Mouse (Mus musculus): ENCODE data around the gene Tada1.

Gene Tada1

DNA sequence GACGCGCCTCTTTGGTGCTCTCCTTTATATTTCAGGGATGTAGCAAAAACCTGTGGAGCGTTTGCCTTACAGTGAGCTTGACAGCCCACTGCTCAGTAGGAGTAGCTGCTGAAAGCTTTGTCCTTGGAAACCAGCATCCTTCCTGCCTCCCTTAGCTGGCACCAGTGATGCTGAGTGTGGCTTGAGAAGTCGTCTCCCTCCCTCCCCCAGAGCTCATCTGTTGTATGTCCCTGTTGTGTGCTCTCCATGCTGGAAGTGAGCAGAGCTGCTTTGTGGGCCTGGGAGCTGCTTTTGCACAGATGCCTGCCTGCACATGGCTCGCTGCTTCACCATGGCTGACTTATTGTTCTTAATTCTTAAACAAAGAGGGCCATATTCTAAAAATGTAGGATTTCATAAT lies 6.5 kb downstream of the Tada1 start:
- DNase-seq (ENCODE audit: low spot score), result no peak

DNA sequence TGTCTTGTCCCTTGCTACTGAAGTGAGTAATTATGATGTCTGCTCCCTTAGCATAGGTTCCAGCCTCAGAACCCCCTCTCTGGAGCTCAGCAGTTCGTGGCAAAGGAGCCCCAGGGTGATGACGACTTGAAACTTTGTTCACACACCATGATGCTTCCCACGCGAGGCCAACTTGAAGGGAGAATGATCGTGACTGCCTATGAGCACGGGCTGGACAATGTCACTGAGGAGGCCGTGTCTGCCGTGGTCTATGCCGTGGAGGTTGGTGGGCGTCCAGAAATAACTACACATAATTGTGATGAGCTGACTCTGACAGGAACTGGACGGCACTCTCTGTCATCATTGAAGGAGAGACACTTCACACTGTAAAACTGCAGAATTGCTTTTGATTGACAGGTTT lies 9.6 kb downstream of the Tada1 start:
- DNase-seq (ENCODE audit: low spot score), result no peak

DNA sequence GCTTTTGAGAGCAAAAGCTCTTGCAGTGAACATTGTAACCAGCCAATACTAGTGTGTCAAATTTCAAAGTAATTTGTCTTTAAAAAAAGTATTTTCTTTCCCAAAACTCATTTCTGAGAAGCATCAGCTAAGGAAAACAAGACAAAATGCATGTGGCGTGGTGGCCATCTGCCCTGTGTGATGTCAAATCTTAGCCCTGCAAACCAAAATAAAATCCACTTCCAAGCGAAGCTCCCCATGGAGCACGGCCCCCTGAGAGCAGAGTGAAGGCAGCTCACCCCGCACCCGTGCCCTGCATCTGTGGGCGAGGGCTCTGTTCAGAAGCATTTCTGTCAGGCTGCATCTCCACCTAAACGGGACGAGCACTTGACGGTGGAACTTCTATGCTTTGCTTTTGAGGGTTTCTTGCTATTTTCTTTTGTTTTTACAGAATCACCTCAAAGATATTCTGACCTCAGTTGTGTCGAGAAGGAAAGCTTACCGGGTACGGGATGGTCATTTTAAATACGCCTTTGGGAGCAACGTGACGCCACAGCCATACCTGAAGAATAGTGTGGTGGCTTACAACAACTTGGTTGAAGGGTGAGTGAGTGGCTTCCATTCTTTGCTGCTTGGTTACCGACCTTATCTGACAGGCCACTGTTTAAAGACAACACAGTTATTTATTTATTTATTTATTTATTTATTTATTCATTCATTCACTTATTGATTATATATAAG lies 10.7 kb downstream of the Tada1 start:
- no peak for DNase-seq (ENCODE audit: low spot score)

DNA sequence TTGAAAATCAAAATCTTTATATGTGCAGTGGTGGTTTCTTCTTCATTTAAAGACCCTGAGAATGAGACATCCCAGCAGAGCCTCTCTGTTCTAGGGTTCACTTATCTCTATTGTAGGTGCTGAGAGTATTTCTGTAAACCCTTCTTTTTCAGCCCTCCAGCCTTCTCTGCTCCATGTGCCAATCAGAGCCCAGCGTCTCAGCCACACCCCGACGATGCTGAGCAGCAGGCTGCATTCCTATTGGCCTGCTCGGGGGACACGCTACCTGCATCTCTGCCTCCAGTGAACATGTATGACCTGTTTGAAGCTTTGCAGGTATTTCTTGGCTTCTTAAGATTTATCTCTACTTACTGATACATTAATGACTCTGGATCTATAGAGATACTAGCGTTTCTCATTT lies 12.8 kb downstream of the Tada1 start:
- DNase-seq (ENCODE audit: low spot score), result no peak

DNA sequence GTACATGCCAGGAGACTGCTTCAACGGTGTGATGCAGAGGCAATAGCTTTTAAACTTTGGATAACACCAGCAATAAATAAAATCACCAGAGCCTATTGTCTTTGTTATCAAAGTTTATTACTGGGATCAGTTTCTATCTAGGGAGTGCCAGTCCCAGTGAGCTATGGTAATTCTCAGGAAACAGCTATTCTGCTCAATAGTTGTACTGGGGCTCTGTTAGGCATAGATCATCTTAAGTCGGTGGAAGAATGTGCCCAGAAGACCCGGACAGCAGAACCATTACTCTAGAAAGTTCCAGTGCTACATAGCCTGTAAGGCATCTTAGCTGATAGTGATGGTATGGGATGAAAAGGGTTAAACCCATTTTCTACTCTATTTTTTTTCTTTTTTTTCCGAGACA lies 15.9 kb downstream of the Tada1 start:
- no peak for DNase-seq (ENCODE audit: low spot score)

GRCm38 (mm10) chr1:166395661-166396060 lies 16.8 kb downstream of the Tada1 start:
- DNase-seq (ENCODE audit: low spot score), result no peak

GRCm38 (mm10) chr1:166396381-166396780 lies 17.5 kb downstream of the Tada1 start:
- no peak for DNase-seq (ENCODE audit: low spot score)

DNA sequence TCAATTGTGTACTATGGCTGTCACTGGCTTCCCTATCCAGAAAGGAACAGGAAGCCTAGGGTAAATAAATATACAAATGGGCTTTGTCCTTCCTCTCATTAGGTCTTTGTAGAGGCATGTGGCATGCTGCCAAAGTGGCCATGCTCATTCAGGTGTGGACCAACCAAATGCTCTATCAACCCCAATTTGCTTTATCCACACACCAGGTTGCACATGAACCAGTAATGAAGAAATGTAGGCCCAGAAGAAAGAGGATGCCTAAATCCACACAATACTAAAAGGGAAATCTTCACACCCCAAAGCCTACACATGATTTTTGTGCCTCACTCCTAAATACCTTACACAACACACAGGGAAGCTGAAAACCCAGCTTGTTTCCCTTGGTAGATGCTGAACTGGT lies 22.6 kb downstream of the Tada1 start:
- no peak for DNase-seq (ENCODE audit: low spot score)

DNA sequence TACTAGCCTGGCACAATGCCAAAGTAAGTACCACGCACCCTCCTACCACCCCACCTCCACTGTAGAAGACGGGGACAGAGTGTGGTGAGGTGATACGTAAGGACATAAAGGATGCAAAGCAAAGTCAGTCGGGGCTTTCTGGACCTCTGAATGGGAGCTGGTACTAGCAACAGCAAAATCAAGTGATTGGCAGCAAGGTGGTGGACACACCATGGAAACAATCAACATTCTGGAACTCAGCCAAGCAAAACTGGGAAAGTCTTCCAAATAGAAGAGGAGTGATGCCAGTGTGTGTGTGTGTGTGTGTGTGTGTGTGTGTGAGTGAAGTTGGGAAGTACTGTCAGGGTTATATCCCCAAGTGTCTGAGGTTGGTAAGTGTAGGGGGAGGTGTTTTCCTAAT lies 23.1 kb downstream of the Tada1 start:
- no peak for DNase-seq (ENCODE audit: low spot score)

DNA sequence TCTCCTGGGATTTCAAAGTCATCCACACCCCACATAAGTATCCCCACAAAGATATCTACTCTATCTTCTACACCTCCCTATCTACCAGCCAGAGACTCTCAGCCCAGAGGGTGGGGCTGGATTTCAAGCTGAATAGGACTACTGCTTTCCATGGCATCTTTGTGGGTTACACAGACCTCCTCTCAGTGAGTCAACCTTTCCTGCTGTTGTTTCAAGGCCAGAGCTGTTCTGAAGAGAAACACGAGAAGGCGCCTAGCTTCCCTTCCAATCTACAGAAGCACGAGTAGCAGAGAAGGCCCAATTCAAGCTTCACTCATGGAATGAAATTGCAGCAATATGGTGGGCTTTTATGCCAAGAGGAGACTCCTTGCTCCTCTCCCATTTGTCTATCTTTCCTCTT lies 24.9 kb downstream of the Tada1 start:
- DNase-seq (ENCODE audit: low spot score), result no peak

GRCm38 (mm10) chr1:166409177-166409700 lies 30.3 kb downstream of the Tada1 start:
- DNase-seq (ENCODE audit: low spot score), result no peak

DNA sequence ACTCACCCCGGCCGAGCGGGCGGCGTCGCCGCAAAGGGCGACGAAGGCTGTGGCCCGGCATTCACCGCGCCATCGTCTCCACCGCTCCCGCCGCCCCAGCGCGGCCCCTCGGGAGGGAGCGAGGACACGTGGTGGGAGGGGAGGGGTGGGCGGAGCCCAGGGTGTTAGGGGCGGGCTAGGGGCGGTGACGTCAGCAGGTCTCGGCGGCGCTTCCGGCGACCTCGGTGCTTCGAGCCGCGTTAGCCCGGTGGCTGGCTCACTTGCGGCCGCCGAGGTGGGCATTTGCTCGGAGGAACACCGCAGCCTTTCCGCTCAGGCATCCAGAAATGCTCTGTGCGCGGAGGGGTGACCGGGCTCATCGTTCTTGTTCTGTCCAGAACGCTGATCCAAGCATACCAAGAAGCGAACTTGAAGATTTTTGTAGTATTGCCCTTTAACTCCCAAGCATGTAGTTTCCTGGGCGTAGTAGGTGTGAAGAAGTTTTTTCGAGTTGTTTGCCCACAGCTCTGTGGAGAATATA lies 30.9 kb downstream of the Tada1 start, which contains the start of gene Pogk:
Pogk (minus strand) TSS at position 163 of the 520 bp plus-strand sequence.
- peak; percentile 70 for DNase-seq (ENCODE audit: low spot score)

GRCm38 (mm10) chr1:166411541-166411940 lies 32.6 kb downstream of the Tada1 start:
- DNase-seq (ENCODE audit: low spot score), result no peak

GRCm38 (mm10) chr1:166412266-166412665 lies 33.4 kb downstream of the Tada1 start:
- DNase-seq (ENCODE audit: low spot score), result no peak

- no peak for DNase-seq (ENCODE audit: low spot score)
These were observed 50.2 kb downstream of the Tada1 start for GRCm38 (mm10) chr1:166429053-166429452.

DNA sequence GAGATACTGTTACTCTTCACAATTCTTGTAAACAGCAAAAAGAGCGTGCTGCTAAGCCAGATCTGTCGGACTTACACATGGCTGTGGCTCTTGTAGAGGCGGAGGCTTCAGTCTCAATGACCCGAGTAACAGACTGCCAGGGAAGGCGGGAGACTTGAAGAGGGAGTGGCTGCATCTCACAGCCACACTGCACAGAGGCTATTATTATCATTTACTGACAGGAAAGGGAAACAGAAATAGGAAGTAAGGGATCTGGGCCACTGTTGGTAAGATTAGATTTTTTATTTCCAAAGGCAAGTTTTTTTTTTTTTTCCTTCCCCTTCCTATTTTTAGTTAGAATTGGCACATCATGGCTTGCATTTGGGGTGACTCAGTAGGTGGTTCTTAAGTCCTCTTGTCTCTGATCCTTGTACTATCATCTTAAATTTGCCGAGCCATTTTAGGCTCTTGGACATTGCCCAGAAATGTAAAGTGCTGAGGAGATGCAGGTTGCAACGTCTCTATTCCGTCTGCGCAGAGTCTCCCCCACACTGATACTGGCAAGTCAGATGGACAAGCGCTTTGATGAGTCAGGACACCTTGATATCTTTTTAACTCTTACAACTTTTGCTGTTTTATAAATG lies 51.0 kb downstream of the Tada1 start:
- DNase-seq (ENCODE audit: low spot score), result no peak

GRCm38 (mm10) chr1:166439426-166439825 lies 60.5 kb downstream of the Tada1 start:
- DNase-seq (ENCODE audit: low spot score), result no peak

GRCm38 (mm10) chr1:166441992-166442391 lies 63.1 kb downstream of the Tada1 start:
- no peak for DNase-seq (ENCODE audit: low spot score)

Measured in c-Kit-positive CD71-positive TER-119-positive erythroid progenitor cells, embryonic 14.5 days (primary cell).